Mouse (Mus musculus): Measurements from ENCODE around the gene Arap1.

Gene Arap1

GRCm38 (mm10) chr7:101347767-101348270 is at the start of gene Arap1:
TSS of gene Arap1 (plus strand) at chr7:101348067.
- no peak for DNase-seq (ENCODE audit: low read depth)

GRCm38 (mm10) chr7:101298375-101298774 is 49.5 kb upstream of the Arap1 start:
- DNase-seq (ENCODE audit: low read depth) = no peak

GRCm38 (mm10) chr7:101301361-101301880 is 46.4 kb upstream of the Arap1 start:
- no peak for DNase-seq (ENCODE audit: low read depth)

- DNase-seq (ENCODE audit: low read depth) = peak; percentile 76
Measured at GRCm38 (mm10) chr7:101301881-101302456, 45.9 kb upstream of the Arap1 start, which contains the start of gene Atg16l2. TSS of gene Atg16l2 (minus strand) at chr7:101302251.

- DNase-seq (ENCODE audit: low read depth) = no peak
Measured at GRCm38 (mm10) chr7:101302691-101303090, 45.2 kb upstream of the Arap1 start.

- no peak for DNase-seq (ENCODE audit: low read depth)
Measured at GRCm38 (mm10) chr7:101306841-101307240, 41.0 kb upstream of the Arap1 start.

GRCm38 (mm10) chr7:101309985-101310326 is 37.9 kb upstream of the Arap1 start:
- no peak for DNase-seq (ENCODE audit: low read depth)

GRCm38 (mm10) chr7:101310327-101311028 is 37.4 kb upstream of the Arap1 start:
- peak; percentile 97 for DNase-seq (ENCODE audit: low read depth)

GRCm38 (mm10) chr7:101311061-101311460 is 36.8 kb upstream of the Arap1 start:
- no peak for DNase-seq (ENCODE audit: low read depth)

- no peak for DNase-seq (ENCODE audit: low read depth)
Measured at GRCm38 (mm10) chr7:101313033-101313432, 34.8 kb upstream of the Arap1 start.

GRCm38 (mm10) chr7:101314396-101314795 is 33.5 kb upstream of the Arap1 start:
- no peak for DNase-seq (ENCODE audit: low read depth)

- no peak for DNase-seq (ENCODE audit: low read depth)
Measured at GRCm38 (mm10) chr7:101315699-101316098, 32.2 kb upstream of the Arap1 start.

- no peak for DNase-seq (ENCODE audit: low read depth)
Measured at GRCm38 (mm10) chr7:101316591-101317001, 31.3 kb upstream of the Arap1 start.

GRCm38 (mm10) chr7:101317014-101317413 is 30.9 kb upstream of the Arap1 start, which contains the start of gene Stard10:
TSS of gene Stard10 (plus strand) at chr7:101317086.
- no peak for DNase-seq (ENCODE audit: low read depth)

- DNase-seq (ENCODE audit: low read depth) = no peak
Measured at GRCm38 (mm10) chr7:101318848-101319247, 29.0 kb upstream of the Arap1 start.

- DNase-seq (ENCODE audit: low read depth) = no peak
Measured at GRCm38 (mm10) chr7:101319796-101320195, 28.1 kb upstream of the Arap1 start.

- DNase-seq (ENCODE audit: low read depth) = no peak
Measured at GRCm38 (mm10) chr7:101320399-101321217, 27.3 kb upstream of the Arap1 start.

GRCm38 (mm10) chr7:101321218-101321827 is 26.5 kb upstream of the Arap1 start:
- no peak for DNase-seq (ENCODE audit: low read depth)

GRCm38 (mm10) chr7:101323141-101323594 is 24.7 kb upstream of the Arap1 start:
- no peak for DNase-seq (ENCODE audit: low read depth)

- DNase-seq (ENCODE audit: low read depth) = no peak
Measured at GRCm38 (mm10) chr7:101324142-101324962, 23.5 kb upstream of the Arap1 start.

- no peak for DNase-seq (ENCODE audit: low read depth)
Measured at GRCm38 (mm10) chr7:101326006-101326405, 21.9 kb upstream of the Arap1 start.
